Mouse (Mus musculus) gastrocnemius, adult 2 months (tissue): ENCODE results near the gene Slc36a3. TPM values are rescaled to one million over a fixed set of nuclear protein-coding genes. Genes with fewer than 3 reads are reported as not detected.

ENCODE experiments used
- DNase-seq: peaks from one replicate; pipeline ENCODE4 v3.0.0; 2022
- H3K27ac ChIP-seq: fragments of 200-600 bp; 2 replicates; pipeline ENCODE4 v1.8.1; 2022; ENCODE audit warnings: mild to moderate bottlenecking
- H3K4me3 ChIP-seq: fragments of 200-600 bp; 2 replicates; pipeline ENCODE4 v1.8.1; 2022; ENCODE audit warnings: mild to moderate bottlenecking, moderate library complexity
- CTCF ChIP-seq: fragments of 200-600 bp; IDR thresholded peaks from 2 replicates; pipeline ENCODE4 v1.8.1; 2022; ENCODE audit warnings: antibody characterized with exemption, mild to moderate bottlenecking, moderate library complexity
- intact Hi-C: fragments of 180-260 bp; cut with DNase I; formaldehyde crosslinking; loops from one replicate; pipeline ENCODE4 v1.15.1; 2025
- total RNA-seq, 2 experiments: library from RNA; stranded (reverse); gene quantifications; 2 replicates each; pipeline ENCODE4 v1.2.3; 2021

Slc36a3 gene
- total RNA-seq, 2 experiments from 2014 or later = not detected

GRCm38 (mm10) chr11:55075602-55076001 is 75.9 kb downstream of the Slc36a3 start:
- intact Hi-C loops = loop anchor here (10.0 kb wide), 1 partner anchor 201 kb away; no protein-coding TSS in a partner anchor
- Histone ChIP-seq H3K4me3 (no peak overlapping the region), H3K27ac (peak overlapping the region; percentile 93)
- peak; percentile 75 for DNase-seq
- no peak for TF ChIP-seq CTCF

Other genes with a start within 250 kb of the Slc36a3 start
- 100 to 1,000 TPM in 1 of 2 experiments, 10 to 100 TPM in 1; 46.5 to 139 TPM for gene Gpx3, start 249.3 kb downstream of the Slc36a3 start, total RNA-seq
- 10 to 100 TPM; 29.8 to 31.7 TPM for gene Tnip1, start 188.8 kb downstream of the Slc36a3 start, total RNA-seq
- gene Anxa6, start 118.3 kb downstream of the Slc36a3 start, total RNA-seq = 100 to 1,000 TPM; 166 to 187 TPM
- 1 to 10 TPM; 3.6 to 3.9 TPM for gene Ccdc69, start 73.6 kb downstream of the Slc36a3 start, total RNA-seq
- gene Gm2a, start 53.6 kb downstream of the Slc36a3 start, total RNA-seq = 1 to 10 TPM; 6.5 to 6.7 TPM
- gene Slc36a2, start 33.4 kb upstream of the Slc36a3 start, total RNA-seq = under 1 TPM; 0.15 to 0.61 TPM
- 1 to 10 TPM; 6.2 TPM for gene Slc36a1, start 52.6 kb upstream of the Slc36a3 start, total RNA-seq
- under 1 TPM; 0.03 TPM for gene Fat2, start 184.9 kb upstream of the Slc36a3 start, total RNA-seq